Mouse (Mus musculus) common myeloid progenitor, adult 5-6 weeks (primary cell): ENCODE data around the gene Plppr3. TPM values are rescaled to one million over a fixed set of nuclear protein-coding genes. Genes with fewer than 3 reads are reported as not detected.
A peak's percentile ranks its signal among the peaks of the same experiment; 100 is the strongest.

Source experiments
- ATAC-seq: replicated peaks from 2 replicates; pipeline ENCODE4 v1.8.0; 2016; ENCODE audit warnings: low read depth, mild to moderate bottlenecking, moderate TSS enrichment, inconsistent platforms; ENCODE audit not compliant: poor library complexity, severe bottlenecking
- total RNA-seq: library from RNA; stranded (forward); fragments of 200-1000, 187-1606 nt; gene quantifications from 2 replicates; pipeline ENCODE4 v1.2.3, GENCODE M21; 2017

The Plppr3 gene
- total RNA-seq, 1 experiment from 2014 or later, result 46.6 TPM

- no peak for ATAC-seq
Observed at GRCm38 (mm10) chr10:79873313-79873712, 1.1 kb downstream of the Plppr3 start.

- no peak for ATAC-seq
Observed at GRCm38 (mm10) chr10:79872862-79873261, 1.6 kb downstream of the Plppr3 start.

- ATAC-seq, result no peak
Observed at GRCm38 (mm10) chr10:79871845-79872244, 2.6 kb downstream of the Plppr3 start.

- ATAC-seq, result no peak
Observed at GRCm38 (mm10) chr10:79866601-79867000, 7.8 kb downstream of the Plppr3 start.

- ATAC-seq, result peak; percentile 48
Observed at GRCm38 (mm10) chr10:79865801-79866295, 8.6 kb downstream of the Plppr3 start.

GRCm38 (mm10) chr10:79865189-79865601, 9.2 kb downstream of the Plppr3 start:
- ATAC-seq, result no peak

- no peak for ATAC-seq
Observed at GRCm38 (mm10) chr10:79864351-79865188, 9.9 kb downstream of the Plppr3 start.

GRCm38 (mm10) chr10:79862925-79863324, 11.5 kb downstream of the Plppr3 start:
- no peak for ATAC-seq

GRCm38 (mm10) chr10:79862049-79862788, 12.2 kb downstream of the Plppr3 start:
- ATAC-seq, result no peak

- no peak for ATAC-seq
Observed at GRCm38 (mm10) chr10:79861230-79862048, 13.0 kb downstream of the Plppr3 start.

- ATAC-seq, result no peak
Observed at GRCm38 (mm10) chr10:79860079-79860911, 14.1 kb downstream of the Plppr3 start.

- ATAC-seq, result no peak
Observed at GRCm38 (mm10) chr10:79859116-79859515, 15.3 kb downstream of the Plppr3 start.

- ATAC-seq, result no peak
Observed at GRCm38 (mm10) chr10:79858416-79859074, 15.9 kb downstream of the Plppr3 start.

- no peak for ATAC-seq
Observed at GRCm38 (mm10) chr10:79857894-79858293, 16.5 kb downstream of the Plppr3 start.

GRCm38 (mm10) chr10:79857452-79857811, 17.0 kb downstream of the Plppr3 start:
- 0 out of 2 replicates have a peak, but pooled peaks have one; percentile 12 for ATAC-seq

- no peak for ATAC-seq
Observed at GRCm38 (mm10) chr10:79856704-79857451, 17.6 kb downstream of the Plppr3 start.

GRCm38 (mm10) chr10:79856280-79856679, 18.2 kb downstream of the Plppr3 start:
- ATAC-seq, result no peak

GRCm38 (mm10) chr10:79855558-79856184, 18.8 kb downstream of the Plppr3 start:
- no peak for ATAC-seq
